Mouse (Mus musculus): ENCODE measurements around the gene Trf.

Trf gene

DNA sequence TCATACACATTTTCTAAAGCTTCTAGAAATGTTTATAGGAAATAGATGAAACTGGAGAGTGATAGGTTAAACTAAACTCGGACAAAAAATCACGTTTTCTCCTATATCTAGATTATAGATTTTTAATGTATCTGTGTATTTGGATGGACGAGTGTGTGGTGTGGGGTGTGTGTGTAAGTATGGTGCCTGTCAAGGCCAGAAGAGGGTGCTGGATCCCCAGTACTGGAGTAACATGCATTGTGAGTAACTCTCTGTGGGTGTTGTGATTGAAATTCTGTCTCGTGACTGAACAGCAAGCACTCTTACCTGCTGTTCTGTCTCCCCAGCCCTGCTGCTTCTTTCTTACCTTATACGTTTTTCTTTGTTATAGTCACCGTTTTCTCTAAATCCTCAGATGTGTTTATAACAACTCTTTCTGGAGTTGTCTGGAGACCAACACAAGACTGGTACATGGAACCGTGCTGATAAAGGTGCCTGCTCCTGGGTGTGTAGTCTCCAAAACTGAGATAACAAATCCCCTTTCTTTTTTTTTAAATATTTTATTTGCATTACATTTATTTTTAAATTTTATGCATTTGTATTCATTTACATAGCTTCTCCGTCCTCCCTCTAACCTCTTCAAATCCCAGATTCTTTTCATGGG lies 16.4 kb upstream of the Trf start:
- Histone ChIP-seq H3K9me3 (ENCODE audit: low read length) (no peaks in the 10 kb centered on the region), H3K4me3 (replicated peaks; ENCODE audit: low read length) (no peak overlapping the region), H3K27me3 (ENCODE audit: insufficient read depth, low read length) (no peaks in the 10 kb centered on the region), H3K36me3 (ENCODE audit: insufficient read depth, low read length) (no peaks in the 10 kb centered on the region), H3K4me1 (replicated peaks; ENCODE audit: low read depth, low read length) (no peaks in the 10 kb centered on the region)
- no peak for TF ChIP-seq POU5F1 (IDR thresholded peaks at IDR 0.05; ENCODE audit: borderline replicate concordance, low read length)
- no peak for TF ChIP-seq NANOG (IDR thresholded peaks at IDR 0.05; ENCODE audit: borderline replicate concordance, low read length)
- no peak for TF ChIP-seq CTCF (conservative IDR thresholded peaks at IDR 0.05; ENCODE audit: low read length)

DNA sequence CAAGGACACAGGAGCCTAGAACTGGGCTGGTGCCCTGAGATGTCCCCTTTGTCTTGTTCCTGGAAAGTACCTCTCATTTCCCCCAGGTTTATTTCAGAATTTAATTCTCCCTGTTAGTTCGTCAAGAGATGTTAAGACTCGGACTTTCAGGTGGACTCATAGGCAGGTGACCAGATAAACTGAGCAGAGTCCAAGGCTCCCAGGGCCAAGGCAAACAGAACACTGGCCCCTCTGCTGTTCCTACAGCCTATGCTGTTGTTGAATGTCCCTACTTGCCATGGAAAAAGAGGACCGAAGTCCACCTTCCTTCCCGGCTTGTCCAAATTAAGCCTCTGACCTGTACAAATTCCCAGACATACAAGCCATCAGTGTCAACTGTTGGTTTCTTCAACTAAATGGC lies 13.4 kb upstream of the Trf start:
- no peak for TF ChIP-seq POU5F1 (IDR thresholded peaks at IDR 0.05; ENCODE audit: borderline replicate concordance, low read length)
- H3K27me3 ChIP-seq (ENCODE audit: insufficient read depth, low read length), result 0 out of 2 replicates have a peak, but pooled peaks cover 4% of the 10 kb centered on the region
- no peak overlapping the region for H3K4me3 ChIP-seq (replicated peaks; ENCODE audit: low read length)
- H3K9me3 ChIP-seq (ENCODE audit: low read length), result no peaks in the 10 kb centered on the region
- H3K4me1 ChIP-seq (replicated peaks; ENCODE audit: low read depth, low read length), result no peaks in the 10 kb centered on the region
- H3K36me3 ChIP-seq (ENCODE audit: insufficient read depth, low read length), result no peaks in the 10 kb centered on the region

DNA sequence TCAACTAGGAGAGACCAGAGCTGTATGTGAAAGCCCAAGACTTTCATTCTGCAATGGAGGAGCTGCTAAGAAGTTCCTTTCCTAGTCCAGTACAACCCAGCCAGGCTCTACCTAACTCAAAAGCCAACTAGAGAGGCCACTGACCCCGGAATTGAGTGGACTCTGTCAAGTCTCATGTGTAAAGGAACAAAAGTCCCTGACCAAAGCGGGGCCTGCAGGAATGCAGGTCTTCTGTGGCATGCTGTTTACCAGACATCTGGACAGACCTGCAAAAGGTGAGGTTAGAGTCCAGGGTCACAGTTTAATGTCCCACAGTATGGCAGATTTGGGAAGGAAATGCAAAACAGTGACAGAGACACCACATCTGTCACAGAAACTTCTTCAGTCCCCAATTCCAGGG lies 11.0 kb upstream of the Trf start:
- no peaks in the 10 kb centered on the region for H3K36me3 ChIP-seq (ENCODE audit: insufficient read depth, low read length)
- H3K4me3 ChIP-seq (replicated peaks; ENCODE audit: low read length), result no peak overlapping the region
- TF ChIP-seq NANOG (IDR thresholded peaks at IDR 0.05; ENCODE audit: borderline replicate concordance, low read length) (no peak), CTCF (conservative IDR thresholded peaks at IDR 0.05; ENCODE audit: low read length) (no peak), POU5F1 (IDR thresholded peaks at IDR 0.05; ENCODE audit: borderline replicate concordance, low read length) (no peak)
- H3K27me3 ChIP-seq (ENCODE audit: insufficient read depth, low read length), result 0 out of 2 replicates have a peak, but pooled peaks cover 4% of the 10 kb centered on the region
- no peaks in the 10 kb centered on the region for H3K9me3 ChIP-seq (ENCODE audit: low read length)
- no peaks in the 10 kb centered on the region for H3K4me1 ChIP-seq (replicated peaks; ENCODE audit: low read depth, low read length)

DNA sequence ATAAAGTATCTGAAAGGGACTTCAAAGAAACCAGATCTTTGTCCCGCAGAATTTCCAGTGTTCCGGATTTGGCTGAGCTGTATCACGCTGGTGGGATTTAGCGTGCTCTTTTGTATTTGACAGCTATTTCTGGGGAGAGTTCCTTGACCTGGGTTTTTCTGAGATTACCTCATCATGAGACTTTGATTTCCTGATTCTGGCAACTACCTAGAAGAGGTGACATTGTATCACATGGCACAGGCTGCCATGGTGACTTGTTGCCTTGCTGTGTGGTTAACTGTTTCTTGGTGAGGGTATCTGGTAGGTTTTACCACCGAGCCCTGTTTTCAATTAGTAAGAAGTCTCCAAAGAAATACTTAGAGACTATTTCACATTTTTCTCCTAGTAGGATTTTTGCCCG lies 9.2 kb upstream of the Trf start:
- H3K36me3 ChIP-seq (ENCODE audit: insufficient read depth, low read length), result no peaks in the 10 kb centered on the region
- H3K4me1 ChIP-seq (replicated peaks; ENCODE audit: low read depth, low read length), result peaks cover 4% of the 10 kb centered on the region; the same call in 1 of the 2 replicates
- H3K9me3 ChIP-seq (ENCODE audit: low read length), result no peaks in the 10 kb centered on the region
- H3K27me3 ChIP-seq (ENCODE audit: insufficient read depth, low read length), result 0 out of 2 replicates have a peak, but pooled peaks cover 4% of the 10 kb centered on the region
- no peak for TF ChIP-seq CTCF (conservative IDR thresholded peaks at IDR 0.05; ENCODE audit: low read length)
- no peak for TF ChIP-seq NANOG (IDR thresholded peaks at IDR 0.05; ENCODE audit: borderline replicate concordance, low read length)
- TF ChIP-seq POU5F1 (IDR thresholded peaks at IDR 0.05; ENCODE audit: borderline replicate concordance, low read length), result no peak
- H3K4me3 ChIP-seq (replicated peaks; ENCODE audit: low read length), result no peak overlapping the region

DNA sequence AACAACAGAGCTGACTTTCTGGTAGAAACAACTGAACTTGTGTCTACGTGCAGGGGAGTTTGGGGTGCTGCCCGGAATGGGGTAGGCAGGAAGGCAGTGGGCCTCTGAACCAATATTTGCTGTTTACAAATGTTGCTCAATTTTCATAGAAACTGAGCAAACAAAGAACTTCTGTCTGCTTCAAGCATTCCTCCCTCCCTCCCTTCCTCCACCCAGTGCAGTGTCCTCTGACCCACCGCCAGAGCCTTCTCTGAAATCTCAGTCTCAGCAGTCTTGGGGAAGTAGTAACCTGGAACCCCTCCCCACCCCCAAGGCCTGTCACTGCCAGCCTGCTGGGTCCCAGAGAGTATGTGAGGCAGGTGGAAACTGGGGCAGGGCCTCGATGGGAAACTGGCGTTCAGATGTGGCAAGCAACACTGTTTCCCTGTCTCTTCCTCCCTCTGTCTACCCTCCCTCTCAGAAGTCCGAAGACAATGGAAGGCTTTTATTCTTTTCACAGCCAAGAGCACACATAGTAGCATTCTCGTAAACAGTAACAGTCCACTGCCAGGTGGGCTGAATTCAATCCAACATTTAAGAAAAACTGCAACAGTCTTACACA lies 4.4 kb upstream of the Trf start:
- Histone ChIP-seq H3K4me1 (replicated peaks; ENCODE audit: low read depth, low read length) (peaks cover 30% of the 10 kb centered on the region), H3K9me3 (ENCODE audit: low read length) (no peaks in the 10 kb centered on the region), H3K4me3 (replicated peaks; ENCODE audit: low read length) (no peak overlapping the region), H3K27me3 (ENCODE audit: insufficient read depth, low read length) (peaks cover 10% of the 10 kb centered on the region), H3K36me3 (ENCODE audit: insufficient read depth, low read length) (no peaks in the 10 kb centered on the region)
- no peak for TF ChIP-seq CTCF (conservative IDR thresholded peaks at IDR 0.05; ENCODE audit: low read length)
- TF ChIP-seq NANOG (IDR thresholded peaks at IDR 0.05; ENCODE audit: borderline replicate concordance, low read length), result no peak
- TF ChIP-seq POU5F1 (IDR thresholded peaks at IDR 0.05; ENCODE audit: borderline replicate concordance, low read length), result no peak

DNA sequence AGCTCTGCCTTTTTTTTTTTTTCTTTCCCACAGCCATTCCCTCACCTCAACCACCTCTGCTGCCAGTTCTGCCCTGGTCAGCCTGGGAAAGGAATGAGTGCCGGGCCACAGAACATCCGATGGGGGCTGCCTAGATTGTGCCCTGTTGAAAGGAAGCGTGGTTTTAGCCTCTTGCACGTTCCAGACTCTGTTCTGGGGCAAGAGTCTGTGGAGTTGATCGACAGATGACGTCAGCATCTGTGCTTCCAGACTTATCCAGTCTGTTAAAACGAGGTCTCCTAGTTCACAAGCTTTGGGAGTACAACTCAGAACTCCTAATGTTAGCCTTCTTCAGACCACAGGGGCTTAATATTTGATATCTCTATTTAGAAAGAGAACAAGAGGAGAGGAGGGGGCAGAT lies 3.8 kb upstream of the Trf start:
- no peak for TF ChIP-seq NANOG (IDR thresholded peaks at IDR 0.05; ENCODE audit: borderline replicate concordance, low read length)
- no peak for TF ChIP-seq CTCF (conservative IDR thresholded peaks at IDR 0.05; ENCODE audit: low read length)
- no peak for TF ChIP-seq POU5F1 (IDR thresholded peaks at IDR 0.05; ENCODE audit: borderline replicate concordance, low read length)
- no peaks in the 10 kb centered on the region for H3K36me3 ChIP-seq (ENCODE audit: insufficient read depth, low read length)
- no peaks in the 10 kb centered on the region for H3K9me3 ChIP-seq (ENCODE audit: low read length)
- peaks cover 36% of the 10 kb centered on the region for H3K4me1 ChIP-seq (replicated peaks; ENCODE audit: low read depth, low read length)
- H3K4me3 ChIP-seq (replicated peaks; ENCODE audit: low read length), result no peak overlapping the region
- H3K27me3 ChIP-seq (ENCODE audit: insufficient read depth, low read length), result peaks cover 16% of the 10 kb centered on the region

DNA sequence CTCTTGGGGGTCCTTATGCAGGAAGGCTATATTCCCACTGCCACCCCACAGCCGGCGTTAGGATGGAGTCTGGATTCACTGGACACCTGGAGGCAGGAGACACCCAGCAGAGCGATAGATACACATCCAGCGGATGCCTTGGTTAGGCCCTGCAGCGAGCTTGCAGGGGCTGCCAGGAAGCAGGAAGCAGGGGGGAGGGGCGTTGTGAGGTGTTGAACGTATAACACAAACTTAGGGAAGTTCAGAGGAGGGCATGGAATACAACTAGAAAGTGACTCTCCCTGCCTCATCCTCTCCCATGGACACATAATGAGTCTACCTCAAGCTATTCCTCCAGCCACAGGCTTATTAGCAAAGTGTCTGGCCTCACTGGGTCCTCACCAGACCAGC lies 2.8 kb upstream of the Trf start:
- peaks cover 24% of the 10 kb centered on the region for H3K27me3 ChIP-seq (ENCODE audit: insufficient read depth, low read length)
- no peaks in the 10 kb centered on the region for H3K36me3 ChIP-seq (ENCODE audit: insufficient read depth, low read length)
- peaks cover 42% of the 10 kb centered on the region for H3K4me1 ChIP-seq (replicated peaks; ENCODE audit: low read depth, low read length)
- H3K4me3 ChIP-seq (replicated peaks; ENCODE audit: low read length), result no peak overlapping the region
- no peaks in the 10 kb centered on the region; the same call in 1 of the 2 replicates for H3K9me3 ChIP-seq (ENCODE audit: low read length)
- TF ChIP-seq POU5F1 (IDR thresholded peaks at IDR 0.05; ENCODE audit: borderline replicate concordance, low read length) (no peak), CTCF (conservative IDR thresholded peaks at IDR 0.05; ENCODE audit: low read length) (no peak), NANOG (IDR thresholded peaks at IDR 0.05; ENCODE audit: borderline replicate concordance, low read length) (no peak)

DNA sequence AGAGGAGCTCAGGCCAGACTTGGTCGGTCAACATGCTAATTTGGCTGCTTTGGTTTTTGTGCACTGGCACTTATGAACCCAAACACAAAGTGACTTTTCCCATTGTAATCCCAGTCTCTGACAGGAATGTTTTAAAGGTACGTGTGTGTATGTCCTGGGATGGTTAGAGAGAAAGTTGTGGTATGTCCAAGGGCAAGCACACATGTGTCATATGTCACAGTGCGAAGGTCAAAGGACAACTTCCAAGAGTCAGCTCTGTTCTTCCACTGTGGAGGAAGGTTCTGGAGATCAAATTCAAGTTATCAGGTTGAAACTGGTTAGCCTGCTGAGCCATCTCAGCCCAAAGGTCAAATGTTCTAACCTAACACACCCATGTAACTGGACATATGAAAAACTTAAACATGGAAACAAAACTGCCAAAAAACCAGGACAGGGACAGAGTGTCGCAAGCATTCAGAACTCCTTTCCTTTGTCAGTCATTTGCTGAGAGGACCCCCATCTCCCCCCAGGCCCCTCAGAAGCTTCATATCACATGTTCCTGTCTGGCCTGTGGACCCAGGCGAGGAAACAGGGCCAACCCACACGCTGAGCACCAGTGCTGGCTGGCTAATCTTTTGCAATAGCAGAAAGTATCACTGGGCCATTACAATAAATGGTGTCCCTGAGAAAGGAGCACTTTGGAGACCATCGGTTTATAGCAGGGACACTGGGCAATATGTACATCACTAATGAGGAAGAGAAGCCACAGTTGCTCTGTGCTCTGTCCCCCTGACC lies 2.2 kb upstream of the Trf start:
- peaks cover 28% of the 10 kb centered on the region for H3K27me3 ChIP-seq (ENCODE audit: insufficient read depth, low read length)
- no peak overlapping the region for H3K4me3 ChIP-seq (replicated peaks; ENCODE audit: low read length)
- TF ChIP-seq CTCF (conservative IDR thresholded peaks at IDR 0.05; ENCODE audit: low read length), result no peak
- TF ChIP-seq NANOG (IDR thresholded peaks at IDR 0.05; ENCODE audit: borderline replicate concordance, low read length), result no peak
- no peak for TF ChIP-seq POU5F1 (IDR thresholded peaks at IDR 0.05; ENCODE audit: borderline replicate concordance, low read length)
- no peaks in the 10 kb centered on the region for H3K36me3 ChIP-seq (ENCODE audit: insufficient read depth, low read length)
- peaks cover 48% of the 10 kb centered on the region for H3K4me1 ChIP-seq (replicated peaks; ENCODE audit: low read depth, low read length)
- no peaks in the 10 kb centered on the region; the same call in 1 of the 2 replicates for H3K9me3 ChIP-seq (ENCODE audit: low read length)
